Mouse (Mus musculus) limb, embryonic 14.5 days (tissue): Measurements from ENCODE around the gene Rgs9. TPM values are rescaled to one million over a fixed set of nuclear protein-coding genes. Genes with fewer than 3 reads are reported as not detected.
A peak's percentile ranks its signal among the peaks of the same experiment; 100 is the strongest.

ENCODE experiments used
- ATAC-seq: fragments of 200-750 bp; cut with Nextera tagmentation; 2 replicates; pipeline ENCODE4 v1.8.0; 2017; ENCODE audit warnings: low read depth, moderate number of reproducible peaks, moderate TSS enrichment; ENCODE audit not compliant: low FRiP score
- DNase-seq: peaks from one replicate; pipeline ENCODE4 v3.0.0-alpha.2; 2015; ENCODE audit warnings: low spot score
- H3K27ac ChIP-seq: fragments of 300-500 bp; sonication (generic); replicated peaks from 2 replicates; pipeline ENCODE4 v1.5.1; 2014; ENCODE audit warnings: low read depth, mild to moderate bottlenecking, low read length, moderate library complexity, mixed read lengths
- H3K27me3 ChIP-seq: fragments of 300-500 bp; sonication (generic); 2 replicates; pipeline ENCODE4 v1.6.1; 2014; ENCODE audit warnings: low read length, mixed read lengths; ENCODE audit not compliant: control insufficient read depth, insufficient read depth
- H3K36me3 ChIP-seq: fragments of 300-500 bp; sonication (generic); 2 replicates; pipeline ENCODE4 v1.6.1; 2014; ENCODE audit warnings: mild to moderate bottlenecking, low read length, moderate library complexity, mixed read lengths; ENCODE audit not compliant: control insufficient read depth, insufficient read depth
- H3K4me1 ChIP-seq: fragments of 300-500 bp; sonication (generic); 2 replicates; pipeline ENCODE4 v1.6.1; 2014; ENCODE audit warnings: antibody characterized with exemption, low read length, mixed read lengths; ENCODE audit not compliant: control insufficient read depth, insufficient read depth
- H3K4me2 ChIP-seq: fragments of 300-500 bp; sonication (generic); replicated peaks from 2 replicates; pipeline ENCODE4 v1.6.1; 2014; ENCODE audit warnings: low read depth, mild to moderate bottlenecking, low read length, moderate library complexity; ENCODE audit not compliant: severe bottlenecking
- H3K4me3 ChIP-seq: fragments of 300-500 bp; sonication (generic); replicated peaks from 2 replicates; pipeline ENCODE4 v1.5.1; 2014; ENCODE audit warnings: low read length
- H3K9ac ChIP-seq: fragments of 300-500 bp; sonication (generic); 2 replicates; pipeline ENCODE4 v1.6.1; 2014; ENCODE audit warnings: mild to moderate bottlenecking, low read depth, low read length, moderate library complexity; ENCODE audit not compliant: severe bottlenecking
- H3K9me3 ChIP-seq: fragments of 300-500 bp; sonication (generic); 2 replicates; pipeline ENCODE4 v1.6.1; 2016; ENCODE audit warnings: low read length; ENCODE audit not compliant: control insufficient read depth
- POLR2A ChIP-seq: fragments of 200-500 bp; IDR thresholded peaks from 2 replicates; pipeline ENCODE4 v1.8.0; 2012; ENCODE audit warnings: inconsistent platforms, mild to moderate bottlenecking, moderate library complexity, borderline replicate concordance; ENCODE audit not compliant: insufficient read depth, insufficient read length; ENCODE audit errors: extremely low read depth
- WGBS: fragments of 180-500 bp; shearing (Covaris S2); extraction: QIAGEN DNeasy Blood & Tissue Kit; methylation state at CpG from one replicate; pipeline ENCODE4 v1.1.7; 2014; 5-methylcytosine and 5-hydroxymethylcytosine counted together
- polyA plus RNA-seq, 2 experiments: library from polyadenylated mRNA; depleted of rRNA in 1 of 2; stranded (reverse) in 1 of 2; unstranded in 1 of 2; fragments of >200 nt; fragmentation: Nextera tagmentation in 1 of 2; extraction: Ambion mirVana in 1 of 2; gene quantifications; 2 replicates each; pipeline versions ENCODE4 v1.2.1 to v1.2.3; 2012 to 2014

Rgs9 gene
- polyA plus RNA-seq, 2 experiments = 2.1 to 6.1 TPM

DNA sequence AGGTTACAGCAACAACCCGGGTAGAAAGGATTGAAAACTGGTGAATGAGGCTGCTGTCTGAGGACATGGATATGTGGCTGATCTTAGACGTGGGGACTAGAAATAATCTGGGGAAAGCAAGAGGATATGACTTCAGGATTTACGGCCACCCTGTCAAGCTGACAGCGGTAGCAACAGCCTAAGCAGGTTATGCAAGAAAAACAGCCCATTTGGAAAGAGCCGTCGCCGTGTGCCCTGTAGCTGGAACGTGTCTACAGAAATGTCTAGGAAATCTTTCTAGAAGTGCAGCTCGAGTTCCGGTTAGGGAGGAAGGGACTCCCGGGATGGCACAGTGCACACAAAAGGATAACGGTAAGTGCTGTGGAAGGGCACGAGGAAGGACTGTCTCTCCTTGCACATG lies 28.3 kb upstream of the Rgs9 start:
- no peak for TF ChIP-seq POLR2A
- no peak overlapping the region for H3K4me2 ChIP-seq

GRCm38 (mm10) chr11:109320361-109320933 lies 22.5 kb upstream of the Rgs9 start:
- WGBS = 32% methylated on average over 8 of the region's 8 CpGs
- Histone ChIP-seq H3K36me3 (no peaks in the 10 kb centered on the region), H3K9ac (no peak overlapping the region), H3K4me1 (no peaks in the 10 kb centered on the region), H3K27ac (no peak overlapping the region), H3K4me3 (no peak overlapping the region), H3K27me3 (no peaks in the 10 kb centered on the region), H3K9me3 (no peaks in the 10 kb centered on the region), H3K4me2 (no peak overlapping the region)
- DNase-seq (peak; percentile 24), ATAC-seq (no peak)
- TF ChIP-seq POLR2A = no peak

More for the DNA sequence above, 28.3 kb upstream of the Rgs9 start:
- peaks cover 8% of the 10 kb centered on the region; the same call in 1 of the 2 replicates for H3K4me1 ChIP-seq
- WGBS = 56% methylated on average over 13 of the region's 13 CpGs
- DNase-seq (peak; percentile 33), ATAC-seq (no peak)
- H3K9ac ChIP-seq = no peak overlapping the region
- no peaks in the 10 kb centered on the region for H3K27me3 ChIP-seq
- no peaks in the 10 kb centered on the region for H3K36me3 ChIP-seq
- H3K4me3 ChIP-seq = no peak overlapping the region
- no peak overlapping the region for H3K27ac ChIP-seq
- H3K9me3 ChIP-seq = no peaks in the 10 kb centered on the region

GRCm38 (mm10) chr11:109319946-109320345 lies 22.0 kb upstream of the Rgs9 start:
- no peaks in the 10 kb centered on the region for H3K4me1 ChIP-seq
- no peaks in the 10 kb centered on the region for H3K9me3 ChIP-seq
- ATAC-seq (no peak), DNase-seq (no peak)
- no peak overlapping the region for H3K4me3 ChIP-seq
- H3K27me3 ChIP-seq = no peaks in the 10 kb centered on the region
- H3K4me2 ChIP-seq = no peak overlapping the region
- H3K9ac ChIP-seq = no peak overlapping the region
- WGBS = 68% methylated on average over 5 of the region's 5 CpGs
- H3K27ac ChIP-seq = no peak overlapping the region
- no peak for TF ChIP-seq POLR2A
- no peaks in the 10 kb centered on the region for H3K36me3 ChIP-seq

GRCm38 (mm10) chr11:109319471-109319870 lies 21.5 kb upstream of the Rgs9 start:
- H3K27ac ChIP-seq = no peak overlapping the region
- TF ChIP-seq POLR2A = no peak
- no peak overlapping the region for H3K4me3 ChIP-seq
- WGBS = 91% methylated on average over 4 of the region's 4 CpGs
- no peaks in the 10 kb centered on the region for H3K4me1 ChIP-seq
- H3K36me3 ChIP-seq = no peaks in the 10 kb centered on the region
- no peak overlapping the region for H3K4me2 ChIP-seq
- no peak overlapping the region for H3K9ac ChIP-seq
- H3K27me3 ChIP-seq = no peaks in the 10 kb centered on the region
- DNase-seq (no peak), ATAC-seq (no peak)
- H3K9me3 ChIP-seq = no peaks in the 10 kb centered on the region

- H3K4me1 ChIP-seq = 0 out of 2 replicates have a peak, but pooled peaks cover 2% of the 10 kb centered on the region
- no peak for ATAC-seq
- no peak overlapping the region for H3K9ac ChIP-seq
- WGBS = 42% methylated on average over 4 of the region's 4 CpGs
- DNase-seq = no peak
- no peak overlapping the region for H3K4me2 ChIP-seq
- no peaks in the 10 kb centered on the region for H3K27me3 ChIP-seq
- no peaks in the 10 kb centered on the region for H3K9me3 ChIP-seq
- TF ChIP-seq POLR2A = no peak
- no peaks in the 10 kb centered on the region for H3K36me3 ChIP-seq
- H3K27ac ChIP-seq = no peak overlapping the region
- no peak overlapping the region for H3K4me3 ChIP-seq
Measured at GRCm38 (mm10) chr11:109316921-109317320, 19.0 kb upstream of the Rgs9 start.
